Mouse (Mus musculus) layer of hippocampus, postnatal 36 days (tissue): ENCODE measurements around the gene Arhgef10l. TPM values are rescaled to one million over a fixed set of nuclear protein-coding genes. Genes with fewer than 3 reads are reported as not detected.
A peak's percentile ranks its signal among the peaks of the same experiment; 100 is the strongest.

Experiments
- DNase-seq, 2 experiments: peaks; one replicate each; pipeline ENCODE4 v3.0.0; 2022
- total RNA-seq, 2 experiments: library from RNA; stranded (reverse); gene quantifications; 2 replicates each; pipeline ENCODE4 v1.2.3; 2021

The Arhgef10l gene
- total RNA-seq, 2 experiments from 2014 or later, result 41.7 to 43.9 TPM

DNA sequence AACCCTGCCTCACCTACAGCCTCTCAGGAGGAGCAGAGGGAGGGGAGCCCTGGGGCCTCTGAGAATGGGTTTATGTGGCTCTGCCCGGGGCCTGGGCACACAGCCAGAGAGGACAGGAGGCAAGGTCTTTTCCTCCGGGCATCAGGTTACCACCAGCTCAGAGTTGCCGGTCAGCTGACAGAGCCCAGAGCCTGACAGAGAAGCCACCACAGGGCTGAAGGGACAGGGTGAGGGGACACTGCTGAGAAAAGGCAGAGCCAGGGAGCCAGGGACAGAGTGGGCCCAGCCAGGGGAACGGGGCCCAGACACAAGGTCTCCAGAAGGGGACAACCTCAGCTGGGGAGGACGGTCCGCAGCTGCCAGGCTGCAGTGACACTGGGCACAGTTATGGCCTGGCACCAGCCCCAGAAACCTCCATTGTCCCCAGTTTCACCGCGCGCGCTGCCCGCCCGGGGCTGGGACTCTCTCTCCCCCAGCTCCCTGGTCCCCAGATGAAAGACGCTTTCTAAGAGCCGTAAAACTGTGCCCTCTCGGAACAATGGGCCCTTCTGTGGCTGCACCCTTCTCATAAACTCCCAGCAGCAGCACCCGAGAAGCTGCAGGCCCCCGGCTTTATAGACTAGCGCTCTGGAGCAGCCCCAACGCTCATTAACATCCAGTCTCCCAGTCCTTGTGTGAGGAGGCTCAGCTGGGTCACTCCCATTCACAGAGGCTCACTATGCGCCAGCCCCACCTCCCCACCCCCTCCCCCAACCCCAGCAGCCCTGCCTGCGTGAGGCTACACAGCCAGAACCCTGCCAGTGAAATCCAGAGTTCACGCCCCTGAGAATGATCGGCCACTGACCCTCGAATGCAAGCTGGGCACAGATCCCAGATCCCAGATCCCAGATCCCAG is 7.9 kb downstream of the Arhgef10l start:
- peak; percentile 86 to 89 for DNase-seq

DNA sequence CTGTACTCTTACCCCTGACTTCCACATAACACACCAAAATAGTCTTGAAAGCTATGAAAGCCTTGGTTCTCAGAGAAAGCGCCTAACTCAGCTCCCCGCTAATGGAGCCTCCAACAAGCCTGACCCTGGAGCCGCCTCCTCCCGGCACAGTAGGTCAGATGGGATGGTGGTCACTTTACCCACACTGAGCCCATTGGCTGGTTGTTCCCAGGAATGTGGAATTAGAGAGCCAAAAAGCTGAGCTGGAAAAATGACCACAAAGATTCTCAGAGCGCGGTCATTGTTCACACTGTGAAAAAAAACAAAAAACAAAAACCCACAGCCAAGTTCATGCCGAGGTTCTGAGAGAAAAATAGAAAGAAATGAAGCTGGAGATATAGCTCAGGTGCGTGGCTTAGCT is 9.3 kb downstream of the Arhgef10l start:
- no peak for DNase-seq

DNA sequence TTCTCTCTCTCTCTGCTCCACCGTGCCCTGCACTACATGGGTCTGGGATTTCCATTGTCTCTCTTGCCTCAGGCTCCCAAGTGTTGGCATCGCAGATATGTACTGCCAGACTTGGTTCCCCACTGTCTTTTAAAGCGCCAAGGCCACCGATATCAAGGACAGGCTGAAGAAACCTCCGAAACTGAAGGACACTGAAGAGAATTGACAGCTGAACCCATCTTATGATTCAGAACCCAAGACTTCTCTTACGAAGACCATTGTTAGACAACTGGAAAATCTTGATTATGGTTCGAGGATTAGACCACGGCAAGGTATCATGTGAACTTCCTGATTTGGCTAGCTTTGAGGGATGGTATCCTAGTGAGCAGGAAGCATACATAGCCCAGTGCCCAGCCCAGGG is 11.0 kb downstream of the Arhgef10l start:
- DNase-seq, result no peak

DNA sequence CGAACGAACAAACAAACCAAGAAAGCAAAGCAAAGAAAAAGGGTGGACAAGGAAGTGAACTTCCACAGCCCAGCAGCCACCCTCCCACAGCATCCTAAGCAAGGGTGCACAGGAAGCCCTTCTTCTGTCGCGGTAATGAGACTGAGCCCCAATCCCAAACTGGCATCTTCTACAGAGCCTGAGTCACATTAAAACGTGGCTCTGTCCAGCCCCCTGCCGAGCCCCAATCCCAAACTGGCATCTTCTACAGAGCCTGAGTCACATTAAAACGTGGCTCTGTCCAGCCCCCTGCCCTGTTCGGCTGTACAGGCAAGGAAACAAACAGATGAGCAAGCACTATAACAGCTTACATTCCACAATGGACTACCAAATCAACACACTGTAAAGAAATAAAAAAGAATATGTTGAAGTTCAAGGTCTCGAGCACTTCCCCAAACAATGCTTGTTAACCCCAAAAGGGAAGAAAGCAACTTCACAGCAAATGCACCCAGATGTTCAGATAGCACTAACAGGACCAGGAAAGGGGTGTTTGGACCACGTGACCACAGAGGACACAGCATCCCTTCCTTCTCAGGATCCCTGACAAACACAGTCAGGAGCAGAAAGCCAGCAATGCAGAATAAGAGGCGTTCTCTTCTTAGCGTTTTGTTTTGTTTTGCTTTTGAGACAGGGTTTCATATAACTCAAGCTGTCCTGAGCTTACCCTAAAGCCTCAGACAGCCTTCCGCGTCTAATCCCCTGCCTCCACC is 11.8 kb downstream of the Arhgef10l start:
- DNase-seq, result no peak

DNA sequence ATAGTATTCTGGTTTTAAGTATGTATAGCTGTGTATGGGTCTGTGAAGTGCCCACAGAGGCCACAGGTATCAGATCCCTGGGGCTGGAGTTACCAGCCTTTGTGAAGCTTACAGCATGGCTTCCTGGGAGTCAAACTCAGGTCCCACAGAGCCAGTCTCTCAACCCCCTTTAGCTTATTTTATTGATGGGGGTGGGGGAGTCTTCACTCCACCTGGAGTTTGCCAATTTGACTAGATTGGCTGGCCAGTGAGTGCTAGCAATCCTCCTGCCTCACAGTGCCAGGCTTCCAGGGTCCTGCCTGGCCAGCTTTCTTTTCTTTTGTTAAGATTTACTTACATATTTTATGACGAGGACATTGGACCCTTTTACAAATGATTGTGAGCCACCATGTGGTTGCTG is 16.1 kb downstream of the Arhgef10l start:
- no peak for DNase-seq

DNA sequence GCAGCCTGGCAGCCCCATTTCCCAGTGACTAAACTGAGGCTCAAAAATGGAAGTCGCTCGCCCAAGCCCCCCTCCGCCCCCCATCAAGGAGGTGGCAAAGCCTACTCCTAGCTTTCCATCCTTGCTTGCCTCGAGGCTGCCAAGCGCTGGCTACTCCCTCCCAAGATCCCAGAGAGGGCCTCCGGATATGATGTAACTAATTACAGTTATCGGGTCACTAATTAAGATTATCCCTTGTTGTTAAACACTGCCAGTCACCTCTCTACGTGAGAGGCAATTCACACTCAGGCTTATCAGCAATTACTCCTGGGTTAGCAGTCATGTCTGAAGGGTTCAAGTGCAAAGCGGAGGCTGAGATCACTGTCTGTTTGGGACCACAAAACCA is 16.6 kb downstream of the Arhgef10l start:
- no peak for DNase-seq

DNA sequence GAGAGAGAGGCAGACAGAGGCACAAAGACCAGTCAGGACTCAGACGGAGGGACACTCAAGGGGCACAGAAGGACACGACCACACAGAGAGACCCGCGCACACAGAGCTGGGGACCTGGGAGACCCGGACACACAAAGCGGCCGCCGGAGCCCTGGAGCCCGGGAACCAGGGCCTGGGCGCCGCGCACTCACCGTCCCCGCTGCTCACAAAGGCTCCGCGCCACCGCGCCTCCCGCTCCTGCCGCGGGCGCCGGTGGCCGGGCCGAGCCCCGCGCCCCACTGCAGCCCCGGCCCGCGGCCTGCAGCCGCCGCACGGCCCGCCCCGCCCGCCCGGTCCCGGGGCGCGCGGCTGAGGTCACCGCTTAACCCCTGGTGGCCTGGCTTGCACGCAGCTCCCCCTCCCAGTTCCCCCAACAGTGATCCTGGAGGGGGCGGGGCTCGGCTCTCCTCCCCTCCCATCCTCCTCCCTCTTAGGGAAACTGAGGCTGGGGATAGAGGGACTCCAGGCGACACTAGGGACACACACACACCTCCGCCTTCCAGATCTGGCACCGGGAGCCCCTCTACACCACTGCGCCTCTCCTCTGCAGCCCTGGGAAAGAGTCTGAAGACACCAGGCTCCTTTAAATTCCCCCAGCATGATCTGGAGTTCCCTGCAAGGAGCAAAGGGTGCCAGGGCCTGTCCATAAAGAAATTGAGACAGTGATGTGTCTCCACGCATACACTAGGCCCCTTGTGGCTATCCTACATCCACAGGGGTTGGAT is 17.2 kb downstream of the Arhgef10l start:
- DNase-seq, result peak; percentile 45 to 50

DNA sequence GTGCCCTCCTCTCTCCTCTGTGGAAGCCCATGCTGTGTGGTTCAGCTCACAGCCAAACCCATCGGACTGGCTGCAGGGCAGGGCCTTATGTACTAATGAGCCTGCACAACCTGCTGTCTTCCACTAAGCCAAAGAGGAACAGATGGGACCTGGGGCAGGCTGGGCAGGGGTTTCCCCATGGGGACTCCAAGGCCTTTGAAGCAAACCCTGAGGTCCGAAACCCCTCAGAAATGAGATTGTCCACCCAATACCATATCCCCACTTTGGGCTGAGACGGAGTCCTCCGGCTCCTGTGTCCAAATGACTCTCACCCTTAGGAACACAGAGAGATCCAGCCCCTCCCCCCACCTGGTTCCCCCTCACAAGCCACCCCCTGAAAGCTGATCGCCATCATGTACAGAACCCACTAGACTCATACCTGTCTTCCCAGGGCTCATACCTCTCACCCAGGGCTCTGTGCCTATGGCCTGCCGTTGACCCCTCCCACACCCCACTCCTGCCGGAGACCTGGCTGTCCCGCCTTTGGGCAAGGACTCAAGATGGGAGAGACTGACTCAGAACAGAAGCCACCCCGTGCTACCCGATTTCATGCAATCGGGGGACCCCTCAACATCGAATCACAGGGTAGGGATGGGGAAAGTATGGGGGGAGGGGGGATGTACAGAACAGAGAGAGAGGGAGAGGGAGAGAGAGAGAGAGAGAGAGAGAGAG is 17.9 kb downstream of the Arhgef10l start:
- DNase-seq, result no peak

DNA sequence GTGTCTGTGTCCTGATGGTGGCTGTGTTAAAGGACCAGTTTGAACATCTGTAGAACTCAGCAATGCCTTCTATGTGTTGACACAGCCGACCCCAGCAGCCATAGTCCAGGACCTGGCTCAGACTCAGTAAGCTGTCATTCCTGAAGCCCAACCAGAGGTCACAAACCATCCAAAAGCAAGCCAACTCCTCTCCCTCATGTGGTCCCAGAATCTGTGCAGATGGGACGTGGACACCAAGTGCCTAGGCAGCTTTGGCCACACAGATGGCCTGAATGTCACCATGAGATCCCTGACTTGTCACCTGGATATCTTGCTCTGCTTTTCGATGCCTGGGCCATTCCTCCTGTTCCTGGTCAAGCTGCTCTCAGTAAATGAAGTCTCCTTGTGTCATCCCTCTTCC is 20.2 kb downstream of the Arhgef10l start:
- DNase-seq, result no peak

DNA sequence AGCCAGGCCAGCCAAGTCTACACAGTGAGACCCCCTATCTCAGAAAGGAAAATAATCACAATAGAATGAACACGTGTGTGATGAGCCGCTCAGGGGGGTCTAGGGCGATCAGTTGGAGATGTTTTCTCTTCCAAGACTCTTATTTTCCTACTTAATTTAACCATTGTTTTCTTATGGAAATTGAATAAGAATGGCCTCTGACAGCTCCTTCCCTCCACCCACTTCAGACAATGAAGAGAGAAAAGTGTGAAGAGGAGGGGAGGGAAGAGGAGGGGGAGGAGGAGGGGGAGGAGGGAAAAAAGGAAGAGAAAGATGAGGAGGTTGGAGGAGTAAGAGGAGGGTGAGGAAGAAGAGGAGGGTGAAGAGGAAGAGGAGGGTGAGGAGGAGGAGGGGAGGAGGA is 21.1 kb downstream of the Arhgef10l start:
- no peak for DNase-seq

DNA sequence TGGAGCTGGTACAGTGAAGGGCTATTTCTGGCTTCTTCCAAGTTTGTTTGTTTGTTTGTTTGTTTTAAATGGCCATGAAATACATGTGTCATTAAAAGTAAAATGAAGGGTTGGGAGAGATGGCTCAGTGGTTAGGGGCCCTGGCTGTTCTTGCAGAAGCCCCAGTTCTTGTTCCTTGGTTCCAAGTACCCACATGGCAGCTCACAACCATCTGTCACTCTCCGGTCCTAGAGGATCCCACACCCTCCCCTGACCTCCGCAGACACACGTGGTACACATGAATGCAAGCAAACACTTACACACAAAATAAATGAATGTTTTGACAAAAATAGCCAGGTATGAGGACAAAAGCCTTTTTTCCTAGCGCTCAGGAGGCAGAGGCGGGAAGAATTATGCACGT is 21.5 kb downstream of the Arhgef10l start:
- no peak for DNase-seq

DNA sequence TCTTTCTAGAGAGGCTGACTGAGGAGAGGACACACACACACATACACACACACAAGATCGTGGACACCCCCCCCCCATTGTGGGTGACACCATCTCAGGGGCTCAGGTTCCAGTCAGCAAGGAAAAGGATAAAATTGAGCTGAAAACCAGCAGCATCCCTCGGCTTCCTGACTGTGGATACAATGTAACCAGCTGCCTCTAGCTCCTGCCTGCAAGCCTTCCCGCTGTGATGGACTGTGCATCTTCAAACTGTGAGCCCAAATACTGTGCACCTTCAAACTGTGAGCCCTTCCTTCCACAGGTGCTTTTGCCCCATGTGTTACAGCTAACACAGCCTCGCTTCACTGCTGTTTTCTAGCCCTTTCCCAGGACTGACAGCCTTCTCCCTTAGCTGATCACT is 23.4 kb downstream of the Arhgef10l start:
- no peak for DNase-seq

DNA sequence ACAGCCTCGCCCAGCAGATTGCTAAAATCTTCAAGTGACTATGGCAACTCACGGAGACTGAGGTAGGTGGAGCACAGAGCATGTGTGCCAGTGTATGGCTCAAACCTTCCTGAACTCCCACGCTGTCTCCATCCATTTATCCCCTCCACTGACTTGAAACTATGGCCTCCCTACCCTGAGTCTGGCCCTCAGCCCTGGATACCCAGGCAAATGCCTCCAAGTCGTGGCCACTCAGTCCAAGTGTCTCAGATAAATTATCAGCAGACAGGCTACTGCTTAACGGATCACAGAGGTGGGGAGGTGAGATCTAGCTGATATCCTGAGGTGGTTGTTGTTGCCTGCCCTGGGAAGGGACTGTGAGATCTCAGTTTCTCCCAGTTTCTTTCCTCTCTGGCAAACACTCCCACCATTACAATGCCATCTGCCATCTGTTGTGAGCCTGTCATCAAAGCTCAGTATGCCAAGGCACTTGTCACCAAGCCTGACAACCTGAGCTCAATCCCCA is 24.3 kb downstream of the Arhgef10l start:
- peak; percentile 61 to 67 for DNase-seq

DNA sequence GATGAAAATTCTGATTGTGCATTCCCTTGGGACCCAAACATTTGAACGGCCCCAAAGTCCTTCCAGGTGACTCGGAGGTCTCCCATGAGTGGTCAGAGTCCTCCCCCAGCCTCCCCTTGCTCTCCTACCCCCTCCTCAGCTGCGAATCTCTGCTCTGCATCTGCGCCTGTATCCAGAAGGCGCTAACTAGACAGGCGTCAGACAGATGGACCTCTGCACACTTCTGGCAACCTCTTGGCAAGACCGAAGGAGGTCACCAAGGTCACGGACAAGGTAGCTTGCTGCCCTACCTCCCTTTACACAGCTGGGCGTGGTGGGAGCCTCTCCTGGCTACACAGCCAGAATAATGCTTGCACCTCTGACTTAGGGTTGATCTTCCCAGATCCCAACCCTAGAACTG is 25.1 kb downstream of the Arhgef10l start:
- DNase-seq, result no peak

DNA sequence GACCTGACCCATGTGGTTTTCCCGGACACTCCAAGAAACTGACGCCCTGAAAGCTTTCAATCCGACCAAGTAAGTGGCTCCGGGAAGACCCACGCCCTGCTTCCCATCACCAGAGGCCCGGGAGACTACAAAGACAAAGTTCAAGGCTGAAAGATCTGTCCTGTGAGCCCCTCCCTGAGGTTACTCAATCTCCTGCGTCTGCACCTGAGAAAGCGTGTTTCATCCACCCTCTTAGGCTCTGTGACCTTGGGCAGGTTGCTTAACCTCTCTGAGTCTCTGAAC is 25.6 kb downstream of the Arhgef10l start:
- DNase-seq, result no peak

DNA sequence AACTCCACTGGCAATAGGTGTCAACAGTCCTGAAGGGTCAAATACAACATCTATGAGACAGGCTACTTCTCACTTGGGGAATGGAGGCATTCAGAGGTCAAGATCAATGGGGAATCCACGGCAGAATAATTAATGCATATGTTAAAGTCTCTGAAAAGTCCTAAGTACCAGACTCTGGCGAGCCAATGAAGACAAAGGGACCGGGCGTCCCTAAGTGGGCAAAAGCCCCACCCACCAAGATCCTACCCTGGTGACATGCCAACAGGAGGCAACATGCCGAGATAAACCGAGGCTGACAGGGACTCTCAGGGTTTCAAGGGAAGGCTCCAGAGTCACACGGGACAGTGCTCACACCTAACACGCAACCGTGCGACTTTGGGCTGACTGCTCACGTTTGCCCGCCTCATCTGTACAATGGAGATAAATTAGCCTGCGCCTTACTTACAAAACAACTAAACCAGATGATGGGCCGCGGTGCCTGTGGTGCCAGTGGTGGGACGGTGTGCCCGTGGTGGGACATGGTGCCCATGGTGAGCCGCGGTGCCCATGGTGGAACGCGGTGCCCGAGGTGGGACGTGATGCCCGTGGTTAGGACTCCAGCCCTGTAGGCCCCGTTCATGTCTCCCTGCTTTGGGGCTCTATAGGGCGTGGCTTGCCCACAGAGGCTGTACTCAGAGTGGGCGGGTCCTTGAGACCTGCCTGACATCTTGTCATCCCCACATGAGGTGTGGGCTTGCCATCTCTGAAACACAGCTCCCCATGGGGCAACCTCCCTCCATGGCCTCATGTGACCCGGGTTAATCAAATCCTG is 26.2 kb downstream of the Arhgef10l start:
- no peak for DNase-seq

DNA sequence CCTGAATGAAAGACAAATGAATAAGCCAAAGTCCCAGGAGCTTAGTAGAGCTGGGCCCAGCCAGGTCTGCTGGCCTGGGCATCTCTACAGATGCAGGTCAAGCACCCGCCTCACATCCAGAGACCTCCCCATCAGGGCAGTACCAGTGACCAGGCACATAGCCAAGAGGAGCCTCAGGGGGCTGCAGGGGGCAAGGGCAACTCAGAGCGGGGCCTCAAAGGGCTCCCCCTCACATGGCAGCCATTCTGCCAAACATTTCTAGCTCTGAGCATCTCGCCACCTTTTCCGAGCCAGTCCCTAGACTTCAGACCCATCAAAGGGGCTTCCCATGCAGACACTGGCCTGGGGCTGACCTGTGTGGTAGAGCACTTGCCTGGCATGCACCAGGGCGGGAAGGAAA is 27.2 kb downstream of the Arhgef10l start:
- no peak for DNase-seq

DNA sequence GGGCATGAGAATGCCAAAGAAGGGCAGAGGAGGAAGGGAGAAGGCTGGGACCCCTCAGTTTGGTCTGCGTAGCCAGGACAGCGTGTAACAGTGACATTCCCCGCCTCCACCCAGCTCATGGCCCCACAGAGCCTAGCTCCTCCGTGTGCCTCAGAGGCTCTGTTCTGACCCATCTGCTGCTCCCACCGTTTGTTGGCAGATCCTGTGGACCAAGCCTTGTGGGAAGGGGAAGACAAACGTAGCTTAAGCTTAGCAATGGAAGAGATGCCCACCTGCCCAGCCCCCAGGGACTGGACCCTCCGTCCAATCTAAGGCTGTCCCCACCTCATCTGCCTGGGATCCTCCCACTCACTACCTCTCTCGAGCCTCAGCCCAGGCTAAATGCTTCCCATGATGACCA is 28.5 kb downstream of the Arhgef10l start:
- no peak for DNase-seq

DNA sequence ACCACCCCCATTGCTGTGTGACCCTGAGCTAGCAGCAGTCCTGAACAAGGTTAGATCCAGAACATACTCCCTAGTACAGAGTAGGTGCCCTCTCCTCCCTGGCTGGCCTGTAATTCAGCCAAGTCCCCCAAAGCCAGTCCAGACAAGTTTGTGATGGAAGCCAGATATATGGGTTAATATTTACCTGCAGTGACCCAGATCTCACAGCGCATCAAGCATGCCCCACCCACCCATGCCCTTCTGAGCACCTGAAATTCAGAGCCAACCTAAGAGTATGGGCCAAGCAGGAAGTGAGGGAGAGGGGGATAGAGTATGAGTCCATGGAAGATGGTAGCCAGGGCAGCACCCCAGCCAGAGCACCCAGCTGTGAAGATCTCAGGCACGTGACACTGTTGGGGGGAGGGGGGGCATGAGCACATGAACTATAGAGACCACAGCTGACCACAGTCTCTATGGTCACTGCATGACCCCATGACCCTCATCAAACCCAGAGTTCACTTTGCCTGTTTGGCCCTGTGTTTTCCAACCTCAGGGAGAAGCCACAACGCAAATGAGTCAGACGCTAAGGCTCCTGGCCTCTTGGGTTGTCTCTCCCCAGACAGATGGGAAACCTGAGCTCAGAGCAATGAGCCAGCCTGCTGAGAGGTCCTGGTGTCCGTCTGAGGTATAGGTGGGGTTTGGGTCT is 29.4 kb downstream of the Arhgef10l start:
- no peak for DNase-seq

DNA sequence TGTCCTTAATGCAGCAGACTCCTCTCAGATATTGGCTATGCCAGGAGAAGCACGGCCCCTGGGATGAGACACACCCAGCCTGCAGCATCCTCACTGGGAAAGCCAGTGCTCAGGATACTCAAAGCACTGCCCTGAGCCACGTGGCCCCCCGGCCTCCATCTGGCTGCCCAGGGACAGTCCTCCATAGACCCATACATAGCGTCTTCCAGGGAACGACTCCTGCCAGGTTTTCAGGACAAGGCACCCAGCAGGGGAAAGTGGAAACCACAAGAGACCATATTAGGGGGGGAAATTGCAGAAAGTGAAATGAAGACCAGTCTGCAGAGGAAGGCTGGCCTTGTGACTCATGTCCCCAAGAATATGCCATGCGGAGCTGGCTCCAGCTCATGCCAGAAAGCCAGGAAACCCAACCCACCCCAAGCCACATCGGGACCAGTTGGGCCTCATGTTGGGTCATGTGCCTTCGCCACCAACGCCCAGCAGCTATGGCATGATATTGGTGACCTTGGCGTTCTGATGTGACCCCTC is 30.9 kb downstream of the Arhgef10l start:
- DNase-seq, result no peak
